Mouse (Mus musculus) kidney, embryonic 16.5 days (tissue): ENCODE data around the gene Aldh1l1. TPM values are rescaled to one million over a fixed set of nuclear protein-coding genes. Genes with fewer than 3 reads are reported as not detected.

Experiments
- ATAC-seq: fragments of 200-750 bp; cut with Nextera tagmentation; 2 replicates; pipeline ENCODE4 v1.8.0; 2017; ENCODE audit warnings: moderate TSS enrichment; ENCODE audit not compliant: low FRiP score, low TSS enrichment
- H3K27ac ChIP-seq: fragments of 300-500 bp; sonication (generic); 2 replicates; pipeline ENCODE4 v1.5.1; 2014; ENCODE audit warnings: low read length
- H3K27me3 ChIP-seq: fragments of 300-500 bp; sonication (generic); 2 replicates; pipeline ENCODE4 v1.6.1; 2014; ENCODE audit warnings: low read length, control low read depth, mixed read lengths; ENCODE audit not compliant: insufficient read depth
- H3K36me3 ChIP-seq: fragments of 300-500 bp; sonication (generic); 2 replicates; pipeline ENCODE4 v1.6.1; 2014; ENCODE audit warnings: low read length, control low read depth, mixed read lengths; ENCODE audit not compliant: insufficient read depth
- H3K4me1 ChIP-seq: fragments of 300-500 bp; sonication (generic); 2 replicates; pipeline ENCODE4 v1.6.1; 2014; ENCODE audit warnings: low read length, control low read depth, mixed read lengths; ENCODE audit not compliant: insufficient read depth
- H3K4me2 ChIP-seq: fragments of 300-500 bp; sonication (generic); replicated peaks from 2 replicates; pipeline ENCODE4 v1.6.1; 2014; ENCODE audit warnings: low read depth, low read length
- H3K4me3 ChIP-seq: fragments of 300-500 bp; sonication (generic); 2 replicates; pipeline ENCODE4 v1.5.1; 2014; ENCODE audit warnings: mild to moderate bottlenecking, low read length
- H3K9ac ChIP-seq: fragments of 300-500 bp; sonication (generic); replicated peaks from 2 replicates; pipeline ENCODE4 v1.6.1; 2014; ENCODE audit warnings: low read length
- H3K9me3 ChIP-seq: fragments of 300-500 bp; sonication (generic); 2 replicates; pipeline ENCODE4 v1.6.1; 2016; ENCODE audit warnings: low read length, control low read depth
- WGBS: fragments of 180-500 bp; shearing (Covaris S2); extraction: QIAGEN DNeasy Blood & Tissue Kit; methylation state at CpG from one replicate; pipeline ENCODE4 v1.1.7; 2014; 5-methylcytosine and 5-hydroxymethylcytosine counted together
- polyA plus RNA-seq: library from polyadenylated mRNA; unstranded; fragments of >200 nt; fragmentation: Nextera tagmentation; extraction: Ambion mirVana; gene quantifications from 2 replicates; pipeline ENCODE4 v1.2.1, GENCODE M21; 2015

Aldh1l1 gene
- polyA plus RNA-seq, 1 experiment from 2014 or later = 23.4 TPM

DNA sequence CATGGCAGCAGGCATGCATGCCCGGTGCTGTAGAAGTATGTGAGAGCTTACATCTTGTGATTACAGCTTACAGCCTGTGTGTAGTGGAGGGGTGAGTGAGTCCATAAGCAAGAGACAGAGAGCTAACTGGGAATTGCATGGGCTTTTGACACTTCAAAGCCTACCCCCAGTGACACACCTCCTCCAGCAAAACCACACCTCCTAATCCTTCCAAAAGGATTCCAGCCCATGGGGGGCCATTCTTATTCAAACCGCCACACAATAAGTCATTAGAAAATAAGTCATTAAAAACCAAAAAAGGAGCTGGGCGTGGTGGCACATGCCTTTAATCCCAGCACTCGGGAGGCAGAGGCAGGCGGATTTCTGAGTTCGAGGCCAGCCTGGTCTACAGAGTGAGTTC is 162.2 kb downstream of the Aldh1l1 start:
- Histone ChIP-seq H3K27me3 (no peaks in the 10 kb centered on the region), H3K9me3 (no peaks in the 10 kb centered on the region), H3K4me3 (no peak overlapping the region), H3K27ac (no peak overlapping the region), H3K4me2 (no peak overlapping the region), H3K36me3 (no peaks in the 10 kb centered on the region), H3K9ac (no peak overlapping the region), H3K4me1 (peaks cover 6% of the 10 kb centered on the region; the same call in 1 of the 2 replicates)
- WGBS = 96% methylated on average over 5 of the region's 6 CpGs
- ATAC-seq = no peak

DNA sequence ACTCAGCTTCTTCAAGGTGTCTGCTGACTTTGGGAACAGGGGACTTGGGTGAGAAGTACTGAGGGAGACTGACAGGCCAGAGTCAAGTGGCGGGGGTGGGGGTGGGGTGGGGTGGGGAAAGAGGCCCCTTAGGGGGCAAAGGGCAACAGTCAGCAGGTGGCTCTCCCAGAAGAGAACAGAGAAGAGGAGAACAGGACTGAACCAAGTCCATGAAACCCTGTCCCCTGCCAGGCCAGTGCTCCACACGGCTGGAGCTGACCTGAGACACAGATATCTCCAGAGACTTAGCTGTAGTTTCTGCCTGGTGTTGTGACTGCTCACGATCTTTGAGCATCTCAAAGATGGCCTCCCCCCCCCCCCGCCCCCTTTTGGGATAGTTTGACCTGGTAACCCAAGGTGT is 163.1 kb downstream of the Aldh1l1 start:
- Histone ChIP-seq H3K36me3 (no peaks in the 10 kb centered on the region), H3K4me3 (no peak overlapping the region), H3K4me1 (peaks cover 5% of the 10 kb centered on the region; the same call in 1 of the 2 replicates), H3K27ac (no peak overlapping the region), H3K9me3 (no peaks in the 10 kb centered on the region), H3K9ac (no peak overlapping the region), H3K27me3 (no peaks in the 10 kb centered on the region), H3K4me2 (no peak overlapping the region)
- 59% methylated on average over 4 of the region's 4 CpGs for WGBS
- ATAC-seq = no peak

Other genes starting within 250 kb of the Aldh1l1 start
- gene Vmn1r54, start 240.1 kb upstream of the Aldh1l1 start, polyA plus RNA-seq = not detected in 2 replicates
- gene BC048671, start 185.2 kb upstream of the Aldh1l1 start, polyA plus RNA-seq = not detected in 2 replicates
- gene Chst13, start 161.2 kb upstream of the Aldh1l1 start, polyA plus RNA-seq = 5.8 and 6.7 TPM in 2 replicates
- gene Uroc1, start 153.1 kb upstream of the Aldh1l1 start, polyA plus RNA-seq = 0.15 and 0.19 TPM in 2 replicates
- gene Zxdc, start 116.9 kb upstream of the Aldh1l1 start, polyA plus RNA-seq = 6.4 and 7.5 TPM in 2 replicates
- gene Cfap100, start 57.6 kb upstream of the Aldh1l1 start, polyA plus RNA-seq = 0.49 and 0.62 TPM in 2 replicates
- 16.1 TPM in 2 replicates for gene Klf15, start 23.9 kb upstream of the Aldh1l1 start, polyA plus RNA-seq
- 6.7 and 7.2 TPM in 2 replicates for gene Slc41a3, start 118.3 kb downstream of the Aldh1l1 start, polyA plus RNA-seq